ENCODE assay signal across 22 mouse cellular contexts in the genomic region with DNA sequence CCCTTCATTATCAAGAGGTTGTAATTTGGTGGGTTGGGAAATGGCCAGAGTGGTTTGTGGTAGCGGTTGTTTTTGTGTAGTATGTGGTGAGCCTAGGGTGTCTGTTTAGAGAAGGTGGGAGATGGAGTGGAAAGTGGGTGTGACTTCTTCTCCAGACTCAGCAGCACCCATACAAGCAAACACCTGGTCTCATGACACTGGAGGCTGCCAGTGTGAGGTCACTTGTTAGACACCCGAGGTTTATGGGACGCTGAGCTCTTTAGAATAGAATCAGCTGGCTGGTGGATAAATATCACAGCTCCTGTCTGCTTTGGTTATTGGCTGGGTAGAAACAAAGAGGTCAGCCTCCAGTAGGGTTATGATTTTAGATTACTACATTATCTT. TPM values are rescaled to one million over a fixed set of nuclear protein-coding genes. Genes with fewer than 3 reads are reported as not detected.
A peak's percentile ranks its signal among the peaks of the same experiment; 100 is the strongest.
DNase-seq lines count a peak whose midpoint lies in the region; TF ChIP-seq lines count a peak whose summit lies in the region.
"Had no signal": no experiment of that assay in that cellular context is flagged by ENCODE, and none has a peak within 500 bp of the region (broad histone marks: within the 10 kb centered on the region; RNA-seq: fewer than 3 reads in every experiment).

No protein-coding gene starts in this region.

- no peak overlapping the region for H3K4me3 ChIP-seq in heart, embryonic 10.5 days
- H3K4me3 ChIP-seq in heart, adult 2 months, result no peak overlapping the region
- H3K4me3 ChIP-seq in gastrocnemius, adult 2 months, result no peak overlapping the region
- H3K4me3 ChIP-seq: forebrain, embryonic 12.5 days; heart, embryonic 13.5 days; hindbrain, embryonic 12.5 days; left cerebral cortex, adult 2 months; neural tube, embryonic 12.5 days had no signal

- peak; percentile 68 for DNase-seq in heart, embryonic 10.5 days (ENCODE audit: low spot score)
- DNase-seq in heart, adult 2 months, result no peak
- peak; percentile 62 for DNase-seq in CD4-positive, CD25-positive, alpha-beta regulatory T cell, adult 2 months (ENCODE audit: low read depth, low spot score)
- DNase-seq in T-cell, adult 2 months (ENCODE audit: low spot score), result peak; percentile 80
- peak; percentile 75 for DNase-seq in naive thymus-derived CD4-positive, alpha-beta T cell, adult 2 months (ENCODE audit: low read depth)
- DNase-seq in urinary bladder, postnatal 25 days (ENCODE audit: low spot score), result no peak
- DNase-seq in gastrocnemius, adult 2 months, result no peak
- DNase-seq: adrenal gland, postnatal 25 days; cerebellum, adult 9-10 months; heart, postnatal 14 days; kidney, adult 11 months; lung, postnatal 4 days; right cerebral cortex, postnatal 14 days had no signal

- TF ChIP-seq EP300 in heart, adult 2 months (IDR thresholded peaks at IDR 0.05; ENCODE audit: insufficient read depth, low read depth, low read length), result no peak

- H3K27me3 ChIP-seq in heart, embryonic 10.5 days (ENCODE audit: insufficient read depth, poor library complexity, severe bottlenecking), result no peaks in the 10 kb centered on the region
- H3K27me3 ChIP-seq in heart, adult 2 months (ENCODE audit: control insufficient read depth, insufficient read depth, low read length), result no peaks in the 10 kb centered on the region
- H3K27me3 ChIP-seq: forebrain, embryonic 12.5 days; heart, embryonic 13.5 days; hindbrain, embryonic 12.5 days; neural tube, embryonic 12.5 days had no signal

- intact Hi-C loops in heart, adult 2 months (cut with DNase I), result no loop called here
- intact Hi-C loops in gastrocnemius, adult 2 months (cut with DNase I), result loop anchor here (5.0 kb wide), 1 partner anchor 72 kb away; no protein-coding TSS in a partner anchor

- peaks cover 10% of the 10 kb centered on the region for H3K36me3 ChIP-seq in heart, embryonic 10.5 days
- H3K36me3 ChIP-seq in heart, adult 2 months (ENCODE audit: control insufficient read depth, insufficient read depth, low read length), result no peaks in the 10 kb centered on the region
- H3K36me3 ChIP-seq: forebrain, embryonic 12.5 days; hindbrain, embryonic 12.5 days; neural tube, embryonic 12.5 days had no signal

- WGBS in heart, embryonic 10.5 days, result 67% methylated on average over 3 of the region's 3 CpGs
- 34% methylated on average over 3 of the region's 3 CpGs for WGBS in heart, adult 2 months

- H3K9me3 ChIP-seq in heart, embryonic 10.5 days, result peaks cover 6% of the 10 kb centered on the region; the same call in 1 of the 2 replicates
- H3K9me3 ChIP-seq: forebrain, embryonic 12.5 days; heart, embryonic 13.5 days; hindbrain, embryonic 12.5 days; neural tube, embryonic 12.5 days had no signal

- peaks cover 6% of the 10 kb centered on the region for H3K4me1 ChIP-seq in heart, embryonic 10.5 days
- H3K4me1 ChIP-seq in heart, adult 2 months (ENCODE audit: control insufficient read depth, insufficient read depth, low read length), result no peaks in the 10 kb centered on the region; the same call in 1 of the 2 replicates
- H3K4me1 ChIP-seq: forebrain, embryonic 12.5 days; hindbrain, embryonic 12.5 days; neural tube, embryonic 12.5 days had no signal

- TF ChIP-seq CTCF in heart, adult 2 months (IDR thresholded peaks at IDR 0.05), result no peak
- TF ChIP-seq CTCF in gastrocnemius, adult 2 months (IDR thresholded peaks at IDR 0.05), result no peak

- TF ChIP-seq POLR2A in heart, adult 2 months (IDR thresholded peaks at IDR 0.05; ENCODE audit: insufficient read depth, low read depth, low read length), result no peak

- no peak overlapping the region for H3K27ac ChIP-seq in heart, embryonic 10.5 days
- no peak overlapping the region for H3K27ac ChIP-seq in heart, adult 2 months
- H3K27ac ChIP-seq in gastrocnemius, adult 2 months, result no peak overlapping the region
- H3K27ac ChIP-seq: forebrain, embryonic 12.5 days; hindbrain, embryonic 12.5 days; kidney, postnatal 0 days; left cerebral cortex, adult 2 months; neural tube, embryonic 12.5 days had no signal

- H3K9ac ChIP-seq in heart, adult 2 months (ENCODE audit: low read depth, low read length), result no peak overlapping the region
- H3K9ac ChIP-seq: forebrain, embryonic 12.5 days; heart, embryonic 13.5 days; hindbrain, embryonic 12.5 days; neural tube, embryonic 12.5 days had no signal

- no peaks in the 10 kb centered on the region for H3K79me2 ChIP-seq in heart, adult 2 months (replicated peaks; ENCODE audit: control insufficient read depth, insufficient read depth, low read length)

RNA-seq across cellular contexts. Expression of gene Gm11639, which starts 21.6 kb away (rescaled TPM):
- polyA plus RNA-seq in heart, embryonic 10.5 days (2016; fragmentation: Nextera tagmentation; extraction: Ambion mirVana), result 0.01 TPM in 1 of 2 replicates, not detected in the other
- total RNA-seq in heart, adult 2 months (2021), result under 1 TPM; 0.02 to 0.05 TPM
- not detected in 2 replicates for polyA plus RNA-seq in heart, adult 2 months (2012; rRNA removed)
- not detected for total RNA-seq in gastrocnemius, adult 2 months (2021)
- polyA plus RNA-seq: forebrain, embryonic 12.5 days; gonadal fat pad, adult 2 months; hindbrain, embryonic 12.5 days; limb, embryonic 11.5 days; liver, adult 2 months had no signal

RNA-seq across cellular contexts. Expression of gene Itgb3, which starts 56.1 kb away (rescaled TPM):
- 9.1 and 9.9 TPM in 2 replicates for polyA plus RNA-seq in heart, embryonic 10.5 days (2016; fragmentation: Nextera tagmentation; extraction: Ambion mirVana)
- 1 to 10 TPM; 2.3 to 8.1 TPM for total RNA-seq in heart, adult 2 months (2021)
- polyA plus RNA-seq in heart, adult 2 months (2012; rRNA removed), result 2.7 and 3.6 TPM in 2 replicates
- 1 to 10 TPM in 1 of 2 experiments, under 1 TPM in 1; 0.54 to 1.3 TPM for total RNA-seq in gastrocnemius, adult 2 months (2021)

Comparison
In these comparisons a context has a peak if more than half of its experiments do, and no peak if none do; other contexts are left out.
1. DNase-seq: peak in heart, embryonic 10.5 days (single experiment), CD4-positive, CD25-positive, alpha-beta regulatory T cell, adult 2 months (single experiment), T-cell, adult 2 months (single experiment) and naive thymus-derived CD4-positive, alpha-beta T cell, adult 2 months (single experiment); none in heart, adult 2 months (0 of 2), urinary bladder, postnatal 25 days (single experiment) and gastrocnemius, adult 2 months (single experiment).